In genomic region chr7:116181444-116181946, GRCm38 (mm10) we compare ENCODE assay signal across 20 mouse cellular contexts.
DNase-seq lines count a peak whose midpoint lies in the region; ATAC-seq and TF ChIP-seq lines count a peak whose summit lies in the region.
"Had no signal": no experiment of that assay in that cellular context is flagged by ENCODE, and none has a peak within 500 bp of the region (broad histone marks: within the 10 kb centered on the region; RNA-seq: fewer than 3 reads in every experiment).

No protein-coding gene starts in this region.

- H3K4me2 ChIP-seq in forebrain, embryonic 16.5 days (ENCODE audit: low read length): no peak overlapping the region
- peak overlapping the region; percentile 22; the same call in 1 of the 2 replicates for H3K4me2 ChIP-seq in heart, embryonic 13.5 days
- no peak overlapping the region for H3K4me2 ChIP-seq in liver, postnatal 0 days (ENCODE audit: low read depth, low read length)
- H3K4me2 ChIP-seq: hindbrain, embryonic 13.5 days had no signal

- peaks cover 17% of the 10 kb centered on the region for H3K36me3 ChIP-seq in forebrain, embryonic 10.5 days (replicated peaks)
- no peaks in the 10 kb centered on the region for H3K36me3 ChIP-seq in forebrain, embryonic 16.5 days (ENCODE audit: control insufficient read depth, insufficient read depth)
- peaks cover 22% of the 10 kb centered on the region for H3K36me3 ChIP-seq in heart, embryonic 13.5 days
- H3K36me3 ChIP-seq in liver, postnatal 0 days (replicated peaks; ENCODE audit: insufficient read depth, low read length): no peaks in the 10 kb centered on the region
- H3K36me3 ChIP-seq: hindbrain, embryonic 13.5 days had no signal

- no peak for TF ChIP-seq EP300 in liver, postnatal 0 days (IDR thresholded peaks at IDR 0.05; ENCODE audit: low read depth)

- ATAC-seq in forebrain, embryonic 16.5 days: no peak
- ATAC-seq in heart, embryonic 13.5 days (ENCODE audit: extremely low read depth, insufficient number of reproducible peaks, low FRiP score, low TSS enrichment): no peak
- ATAC-seq in liver, postnatal 0 days: no peak
- ATAC-seq: CD4-positive, CD25-positive, alpha-beta regulatory T cell, adult 4 months; forebrain, embryonic 14.5 days; hindbrain, postnatal 0 days had no signal

- TF ChIP-seq CTCF in left cerebral cortex, adult 2 months (IDR thresholded peaks at IDR 0.05): no peak
- no peak for TF ChIP-seq CTCF in liver, postnatal 0 days (IDR thresholded peaks at IDR 0.05; ENCODE audit: low read depth)

- H3K9me3 ChIP-seq in forebrain, embryonic 10.5 days: no peaks in the 10 kb centered on the region
- no peaks in the 10 kb centered on the region for H3K9me3 ChIP-seq in forebrain, embryonic 16.5 days (ENCODE audit: control insufficient read depth, low read length)
- H3K9me3 ChIP-seq in heart, embryonic 13.5 days: no peaks in the 10 kb centered on the region
- no peaks in the 10 kb centered on the region for H3K9me3 ChIP-seq in liver, postnatal 0 days (ENCODE audit: low read length)
- H3K9me3 ChIP-seq: embryonic facial prominence, embryonic 10.5 days; hindbrain, embryonic 13.5 days had no signal

- 90% methylated on average over 5 of the region's 5 CpGs for WGBS in forebrain, embryonic 10.5 days
- 78% methylated on average over 5 of the region's 5 CpGs for WGBS in forebrain, embryonic 16.5 days
- WGBS in heart, embryonic 13.5 days: 66% methylated on average over 5 of the region's 5 CpGs
- 82% methylated on average over 5 of the region's 5 CpGs for WGBS in liver, postnatal 0 days (ENCODE audit: insufficient replicate concordance)

- no peak for DNase-seq in forebrain, embryonic 10.5 days (ENCODE audit: extremely low spot score, low spot score)
- DNase-seq in heart, adult 11 months: no peak
- DNase-seq in left cerebral cortex, adult 2 months (ENCODE audit: extremely low spot score in 1 of 2, low spot score in 2 of 2): no peak
- DNase-seq in left cerebral cortex, postnatal 10 days (ENCODE audit: extremely low spot score in 1 of 2, low spot score in 2 of 2): no peak
- DNase-seq in telencephalon, adult 2 months (ENCODE audit: low read depth, low spot score): peak; percentile 83
- no peak for DNase-seq in liver, postnatal 0 days
- DNase-seq: adrenal gland, postnatal 10 days; B cell, adult 2 months; cerebellum, adult 18-20 months; cerebellum, adult 9-11 months; cerebellum, postnatal 36 days; gastrocnemius, postnatal 14 days; kidney, adult 11 months had no signal

- no peak overlapping the region for H3K9ac ChIP-seq in forebrain, embryonic 16.5 days (replicated peaks; ENCODE audit: low read depth, low read length)
- no peak overlapping the region for H3K9ac ChIP-seq in heart, embryonic 13.5 days
- H3K9ac ChIP-seq in liver, postnatal 0 days (replicated peaks): no peak overlapping the region
- H3K9ac ChIP-seq: hindbrain, embryonic 13.5 days had no signal

- no peaks in the 10 kb centered on the region for H3K27me3 ChIP-seq in forebrain, embryonic 10.5 days (ENCODE audit: poor library complexity, severe bottlenecking)
- H3K27me3 ChIP-seq in forebrain, embryonic 16.5 days (replicated peaks; ENCODE audit: control insufficient read depth, insufficient read depth, low read length): no peaks in the 10 kb centered on the region
- no peaks in the 10 kb centered on the region for H3K27me3 ChIP-seq in heart, embryonic 13.5 days (replicated peaks)
- H3K27me3 ChIP-seq in liver, postnatal 0 days (ENCODE audit: insufficient read depth, low read length): no peaks in the 10 kb centered on the region
- H3K27me3 ChIP-seq: hindbrain, embryonic 13.5 days had no signal

- no peak overlapping the region for H3K4me3 ChIP-seq in forebrain, embryonic 10.5 days
- H3K4me3 ChIP-seq in forebrain, embryonic 16.5 days (replicated peaks; ENCODE audit: low read length): no peak overlapping the region
- H3K4me3 ChIP-seq in heart, embryonic 13.5 days: no peak overlapping the region
- H3K4me3 ChIP-seq in left cerebral cortex, adult 2 months: no peak overlapping the region
- no peak overlapping the region for H3K4me3 ChIP-seq in liver, postnatal 0 days (ENCODE audit: low read depth, low read length)
- H3K4me3 ChIP-seq: embryonic facial prominence, embryonic 10.5 days; hindbrain, embryonic 13.5 days had no signal

- peak overlapping the region; percentile 40; the same call in 1 of the 2 replicates for H3K27ac ChIP-seq in forebrain, embryonic 10.5 days
- no peak overlapping the region for H3K27ac ChIP-seq in forebrain, embryonic 16.5 days (ENCODE audit: low read length)
- H3K27ac ChIP-seq in heart, embryonic 13.5 days (replicated peaks): peak overlapping the region; percentile 73
- peak overlapping the region; percentile 77 for H3K27ac ChIP-seq in left cerebral cortex, adult 2 months
- H3K27ac ChIP-seq in liver, postnatal 0 days (ENCODE audit: low read depth): no peak overlapping the region
- H3K27ac ChIP-seq: hindbrain, embryonic 13.5 days; hindbrain, postnatal 0 days had no signal

- intact Hi-C loops in left cerebral cortex, adult 2 months (cut with DNase I): no loop called here
- intact Hi-C loops in left cerebral cortex, postnatal 10 days (cut with DNase I): no loop called here

- peaks cover 42% of the 10 kb centered on the region for H3K4me1 ChIP-seq in forebrain, embryonic 10.5 days
- H3K4me1 ChIP-seq in forebrain, embryonic 16.5 days (replicated peaks; ENCODE audit: control insufficient read depth, insufficient read depth, low read length): peaks cover 22% of the 10 kb centered on the region
- H3K4me1 ChIP-seq in heart, embryonic 13.5 days: peaks cover 59% of the 10 kb centered on the region
- no peaks in the 10 kb centered on the region for H3K4me1 ChIP-seq in liver, postnatal 0 days (ENCODE audit: insufficient read depth)

Comparison
In these comparisons a context has a peak if more than half of its experiments do, and no peak if none do; other contexts are left out.
1. H3K27ac ChIP-seq: peak in forebrain, embryonic 10.5 days (single experiment), heart, embryonic 13.5 days (single experiment) and left cerebral cortex, adult 2 months (single experiment); none in forebrain, embryonic 16.5 days (single experiment) and liver, postnatal 0 days (single experiment).